In genomic region chr3:137108197-137108596, GRCm38 (mm10) we compare ENCODE assay signal across 18 mouse cellular contexts.
"Had no signal": no experiment of that assay in that cellular context is flagged by ENCODE, and none has a peak within 500 bp of the region (broad histone marks: within the 10 kb centered on the region; RNA-seq: fewer than 3 reads in every experiment).

No protein-coding gene starts in this region.

- H3K9me3 ChIP-seq: midbrain, embryonic 10.5 days; midbrain, embryonic 12.5 days; neural tube, embryonic 13.5 days; neural tube, embryonic 15.5 days; stomach, embryonic 15.5 days had no signal

- DNase-seq: lung, adult 18-20 months; lung, embryonic 14.5 days; lung, postnatal 10 days; lung, postnatal 4 days; midbrain, embryonic 14.5 days; retina, postnatal 1 day; right cerebral cortex, adult 18-20 months; right cerebral cortex, postnatal 25 days; thymus, postnatal 14 days; thymus, postnatal 36 days had no signal

- H3K9ac ChIP-seq: lung, embryonic 14.5 days; midbrain, embryonic 12.5 days; neural tube, embryonic 13.5 days; neural tube, embryonic 15.5 days; stomach, embryonic 15.5 days had no signal

- H3K4me1 ChIP-seq: midbrain, embryonic 10.5 days; midbrain, embryonic 12.5 days; neural tube, embryonic 13.5 days; neural tube, embryonic 15.5 days; stomach, embryonic 15.5 days had no signal

- H3K4me3 ChIP-seq: midbrain, embryonic 10.5 days; midbrain, embryonic 12.5 days; myocyte; neural tube, embryonic 13.5 days; neural tube, embryonic 15.5 days; stomach, embryonic 15.5 days had no signal

- H3K36me3 ChIP-seq: midbrain, embryonic 10.5 days; midbrain, embryonic 12.5 days; neural tube, embryonic 13.5 days; neural tube, embryonic 15.5 days; stomach, embryonic 15.5 days had no signal

- H3K4me2 ChIP-seq: lung, embryonic 14.5 days; midbrain, embryonic 12.5 days; neural tube, embryonic 13.5 days; neural tube, embryonic 15.5 days; stomach, embryonic 15.5 days had no signal

- H3K27me3 ChIP-seq: midbrain, embryonic 12.5 days; neural tube, embryonic 13.5 days; neural tube, embryonic 15.5 days; stomach, embryonic 15.5 days had no signal

- H3K27ac ChIP-seq: midbrain, embryonic 10.5 days; midbrain, embryonic 12.5 days; neural tube, embryonic 13.5 days; neural tube, embryonic 15.5 days; stomach, embryonic 15.5 days; stomach, postnatal 0 days had no signal

- ATAC-seq: midbrain, embryonic 16.5 days had no signal
